ENCODE assay signal across 35 mouse cellular contexts in the genomic region with DNA sequence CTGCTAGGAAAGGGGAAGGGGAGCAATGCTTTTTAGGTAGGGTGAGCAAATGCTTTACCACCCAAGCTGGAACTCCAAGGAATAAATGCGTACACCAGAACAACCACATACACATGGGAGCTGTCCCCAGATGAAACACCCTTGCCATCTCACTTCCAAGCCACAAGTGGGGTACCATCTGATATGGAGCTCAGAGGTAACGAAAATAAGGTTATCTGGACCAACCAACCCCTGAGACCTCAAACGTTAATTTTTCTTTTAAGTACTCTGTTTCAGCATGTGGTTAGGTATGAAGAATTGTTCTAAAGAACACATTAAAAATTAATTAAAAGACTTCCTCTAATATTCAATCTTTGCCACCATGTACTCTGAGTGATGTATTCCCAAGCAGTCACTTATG.
"Had no signal": no experiment of that assay in that cellular context is flagged by ENCODE, and none has a peak within 500 bp of the region (broad histone marks: within the 10 kb centered on the region; RNA-seq: fewer than 3 reads in every experiment).

No protein-coding gene starts in this region.

- H3K9ac ChIP-seq: heart, embryonic 12.5 days; heart, embryonic 13.5 days; heart, embryonic 15.5 days; hindbrain, embryonic 12.5 days; hindbrain, embryonic 13.5 days; hindbrain, embryonic 14.5 days; hindbrain, embryonic 15.5 days; intestine, embryonic 15.5 days; kidney, embryonic 15.5 days had no signal

- ATAC-seq: hindbrain, embryonic 16.5 days; hindbrain, postnatal 0 days; inflammation-experienced regulatory T-cells, adult 6 months; intestine, embryonic 15.5 days; intestine, embryonic 16.5 days; intestine, postnatal 0 days had no signal

- H3K36me3 ChIP-seq: heart, embryonic 10.5 days; heart, embryonic 12.5 days; heart, embryonic 13.5 days; heart, embryonic 15.5 days; hindbrain, embryonic 10.5 days; hindbrain, embryonic 12.5 days; hindbrain, embryonic 13.5 days; hindbrain, embryonic 15.5 days; intestine, embryonic 15.5 days; kidney, embryonic 15.5 days had no signal

- H3K9me3 ChIP-seq: heart, embryonic 10.5 days; heart, embryonic 12.5 days; heart, embryonic 13.5 days; heart, embryonic 15.5 days; hindbrain, embryonic 10.5 days; hindbrain, embryonic 12.5 days; hindbrain, embryonic 13.5 days; hindbrain, embryonic 15.5 days; intestine, embryonic 15.5 days; kidney, embryonic 15.5 days had no signal

- H3K4me2 ChIP-seq: heart, embryonic 11.5 days; heart, embryonic 12.5 days; heart, embryonic 13.5 days; heart, embryonic 15.5 days; hindbrain, embryonic 12.5 days; hindbrain, embryonic 13.5 days; hindbrain, embryonic 14.5 days; hindbrain, embryonic 15.5 days; intestine, embryonic 15.5 days; kidney, embryonic 15.5 days had no signal

- DNase-seq: heart, postnatal 10 days; heart, postnatal 14 days; heart, postnatal 36 days; heart, postnatal 4 days; kidney, adult 11 months; kidney, adult 18-20 months; kidney, adult 2 months; kidney, adult 8-10 months; kidney, adult 9 months; kidney, postnatal 10 days; kidney, postnatal 14 days; kidney, postnatal 25 days; kidney, postnatal 36 days; kidney, postnatal 4 days; layer of hippocampus, adult 9-11 months; layer of hippocampus, postnatal 36 days had no signal

- H3K4me3 ChIP-seq: heart, embryonic 10.5 days; heart, embryonic 12.5 days; heart, embryonic 13.5 days; heart, embryonic 15.5 days; hindbrain, embryonic 10.5 days; hindbrain, embryonic 12.5 days; hindbrain, embryonic 13.5 days; hindbrain, embryonic 15.5 days; intestine, embryonic 15.5 days; kidney, embryonic 15.5 days; layer of hippocampus, adult 2 months had no signal

- H3K27ac ChIP-seq: heart, embryonic 10.5 days; heart, embryonic 13.5 days; heart, embryonic 15.5 days; hindbrain, embryonic 10.5 days; hindbrain, embryonic 12.5 days; hindbrain, embryonic 13.5 days; hindbrain, embryonic 14.5 days; hindbrain, embryonic 15.5 days; hindbrain, postnatal 0 days; intestine, embryonic 15.5 days; kidney, embryonic 15.5 days; kidney, postnatal 0 days; layer of hippocampus, adult 2 months had no signal

- H3K27me3 ChIP-seq: intestine, embryonic 15.5 days had no signal
